Mouse (Mus musculus) stomach, postnatal 0 days (tissue): ENCODE measurements around the gene Map2k5. TPM values are rescaled to one million over a fixed set of nuclear protein-coding genes. Genes with fewer than 3 reads are reported as not detected.
A peak's percentile ranks its signal among the peaks of the same experiment; 100 is the strongest.

Experiments used
- ATAC-seq: fragments of 200-750 bp; cut with Nextera tagmentation; 2 replicates; pipeline ENCODE4 v1.8.0; 2017; ENCODE audit not compliant: low FRiP score, low TSS enrichment
- DNase-seq: peaks from one replicate; pipeline ENCODE4 v3.0.0-alpha.2; 2016; ENCODE audit warnings: low spot score
- H3K27ac ChIP-seq: fragments of 300-500 bp; sonication (generic); replicated peaks from 2 replicates; pipeline ENCODE4 v1.5.1; 2014; ENCODE audit warnings: mild to moderate bottlenecking, control low read depth
- H3K27me3 ChIP-seq: fragments of 300-500 bp; sonication (generic); 2 replicates; pipeline ENCODE4 v1.6.1; 2014; ENCODE audit warnings: low read length; ENCODE audit not compliant: control insufficient read depth, insufficient read depth
- H3K36me3 ChIP-seq: fragments of 300-500 bp; sonication (generic); 2 replicates; pipeline ENCODE4 v1.6.1; 2014; ENCODE audit warnings: low read length, mixed read lengths; ENCODE audit not compliant: control insufficient read depth, insufficient read depth
- H3K4me1 ChIP-seq: fragments of 300-500 bp; sonication (generic); replicated peaks from 2 replicates; pipeline ENCODE4 v1.6.1; 2014; ENCODE audit warnings: antibody characterized with exemption; ENCODE audit not compliant: control insufficient read depth, insufficient read depth
- H3K4me2 ChIP-seq: fragments of 300-500 bp; sonication (generic); replicated peaks from 2 replicates; pipeline ENCODE4 v1.6.1; 2014; ENCODE audit warnings: low read depth, mild to moderate bottlenecking, control low read depth, moderate library complexity
- H3K4me3 ChIP-seq: fragments of 300-500 bp; sonication (generic); 2 replicates; pipeline ENCODE4 v1.5.1; 2014; ENCODE audit warnings: low read depth, low read length, control low read depth
- H3K9ac ChIP-seq: fragments of 300-500 bp; sonication (generic); 2 replicates; pipeline ENCODE4 v1.6.1; 2014; ENCODE audit warnings: mild to moderate bottlenecking, low read length, control low read depth, mixed read lengths
- H3K9me3 ChIP-seq: fragments of 300-500 bp; sonication (generic); 2 replicates; pipeline ENCODE4 v1.6.1; 2016; ENCODE audit warnings: low read length; ENCODE audit not compliant: control insufficient read depth
- CTCF ChIP-seq: IDR thresholded peaks from 2 replicates; pipeline ENCODE4 v1.5.1; 2016; ENCODE audit warnings: antibody characterized with exemption, low read depth, mild to moderate bottlenecking, moderate library complexity
- EP300 ChIP-seq: optimal IDR thresholded peaks from 2 replicates; pipeline ENCODE3; 2016; ENCODE audit warnings: antibody characterized with exemption
- WGBS: fragments of 180-500 bp; shearing (Covaris S2); extraction: QIAGEN DNeasy Blood & Tissue Kit; methylation state at CpG from one replicate; pipeline ENCODE4 v1.1.7; 2014; 5-methylcytosine and 5-hydroxymethylcytosine counted together
- polyA plus RNA-seq: library from polyadenylated mRNA; unstranded; fragments of >200 nt; fragmentation: Nextera tagmentation; extraction: Ambion mirVana; gene quantifications from 2 replicates; pipeline ENCODE4 v1.2.1, GENCODE M21; 2015

The Map2k5 gene
- polyA plus RNA-seq, 1 experiment from 2014 or later: 14.9 TPM

DNA sequence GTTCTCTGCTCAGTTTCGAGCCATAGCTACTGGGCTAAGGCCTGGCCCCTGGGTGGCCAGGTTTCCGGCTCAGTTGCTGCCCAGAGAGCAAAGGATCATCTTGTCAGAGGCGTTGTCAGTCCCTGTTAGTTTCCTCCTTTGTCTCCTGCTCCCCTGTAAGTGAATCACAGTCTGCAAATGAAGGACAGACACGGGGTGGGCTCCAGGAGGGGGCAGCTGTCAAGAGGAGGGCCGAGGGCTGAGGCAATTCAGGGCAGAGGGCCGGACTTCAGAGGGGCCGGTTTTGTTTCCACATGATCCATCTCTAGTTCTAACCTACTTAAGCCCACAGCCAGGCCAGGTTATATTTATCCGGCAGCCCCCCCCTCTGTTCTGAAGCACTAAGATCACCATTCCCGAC, 212.6 kb downstream of the Map2k5 start:
- TF ChIP-seq EP300 (no peak), CTCF (no peak)
- no peak overlapping the region for H3K27ac ChIP-seq
- WGBS: 58% methylated on average over 9 of the region's 9 CpGs
- no peaks in the 10 kb centered on the region for H3K4me1 ChIP-seq
- H3K36me3 ChIP-seq: peaks cover 4% of the 10 kb centered on the region; the same call in 1 of the 2 replicates
- no peak overlapping the region for H3K4me3 ChIP-seq
- H3K4me2 ChIP-seq: no peak overlapping the region
- H3K9ac ChIP-seq: no peak overlapping the region
- H3K9me3 ChIP-seq: no peaks in the 10 kb centered on the region
- H3K27me3 ChIP-seq: no peaks in the 10 kb centered on the region
- DNase-seq: no peak
- ATAC-seq: no peak

GRCm38 (mm10) chr9:63163756-63164155, 213.9 kb downstream of the Map2k5 start:
- Histone ChIP-seq H3K4me2 (no peak overlapping the region), H3K27ac (no peak overlapping the region), H3K36me3 (peaks cover 4% of the 10 kb centered on the region; the same call in 1 of the 2 replicates), H3K4me1 (no peaks in the 10 kb centered on the region), H3K9me3 (no peaks in the 10 kb centered on the region), H3K27me3 (no peaks in the 10 kb centered on the region), H3K9ac (no peak overlapping the region), H3K4me3 (no peak overlapping the region)
- DNase-seq (no peak), ATAC-seq (0 out of 2 replicates have a peak, but pooled peaks have one; percentile 19)
- 76% methylated on average over 8 of the region's 8 CpGs for whole genome bisulfite sequencing
- TF ChIP-seq CTCF: peak; percentile 19; the same call in 1 of the 2 replicates
- TF ChIP-seq EP300: no peak

GRCm38 (mm10) chr9:63151949-63152348, 225.8 kb downstream of the Map2k5 start:
- Histone ChIP-seq H3K36me3 (no peaks in the 10 kb centered on the region), H3K27ac (no peak overlapping the region), H3K9me3 (no peaks in the 10 kb centered on the region), H3K9ac (no peak overlapping the region), H3K4me2 (no peak overlapping the region), H3K27me3 (peaks cover 35% of the 10 kb centered on the region), H3K4me1 (no peaks in the 10 kb centered on the region), H3K4me3 (no peak overlapping the region)
- DNase-seq (no peak), ATAC-seq (no peak)
- 29% methylated on average over 14 of the region's 14 CpGs for WGBS
- TF ChIP-seq EP300: no peak
- no peak for TF ChIP-seq CTCF

- Histone ChIP-seq H3K27me3 (peaks cover 42% of the 10 kb centered on the region), H3K4me3 (no peak overlapping the region), H3K36me3 (no peaks in the 10 kb centered on the region), H3K9me3 (no peaks in the 10 kb centered on the region), H3K27ac (no peak overlapping the region), H3K9ac (no peak overlapping the region), H3K4me1 (no peaks in the 10 kb centered on the region), H3K4me2 (no peak overlapping the region)
- peak; percentile 73 for ATAC-seq
- peak; percentile 89 for DNase-seq
- TF ChIP-seq EP300 (no peak), CTCF (no peak)
- WGBS: 3% methylated on average over 20 of the region's 20 CpGs
Observed at GRCm38 (mm10) chr9:63151072-63151870, 226.4 kb downstream of the Map2k5 start.

DNA sequence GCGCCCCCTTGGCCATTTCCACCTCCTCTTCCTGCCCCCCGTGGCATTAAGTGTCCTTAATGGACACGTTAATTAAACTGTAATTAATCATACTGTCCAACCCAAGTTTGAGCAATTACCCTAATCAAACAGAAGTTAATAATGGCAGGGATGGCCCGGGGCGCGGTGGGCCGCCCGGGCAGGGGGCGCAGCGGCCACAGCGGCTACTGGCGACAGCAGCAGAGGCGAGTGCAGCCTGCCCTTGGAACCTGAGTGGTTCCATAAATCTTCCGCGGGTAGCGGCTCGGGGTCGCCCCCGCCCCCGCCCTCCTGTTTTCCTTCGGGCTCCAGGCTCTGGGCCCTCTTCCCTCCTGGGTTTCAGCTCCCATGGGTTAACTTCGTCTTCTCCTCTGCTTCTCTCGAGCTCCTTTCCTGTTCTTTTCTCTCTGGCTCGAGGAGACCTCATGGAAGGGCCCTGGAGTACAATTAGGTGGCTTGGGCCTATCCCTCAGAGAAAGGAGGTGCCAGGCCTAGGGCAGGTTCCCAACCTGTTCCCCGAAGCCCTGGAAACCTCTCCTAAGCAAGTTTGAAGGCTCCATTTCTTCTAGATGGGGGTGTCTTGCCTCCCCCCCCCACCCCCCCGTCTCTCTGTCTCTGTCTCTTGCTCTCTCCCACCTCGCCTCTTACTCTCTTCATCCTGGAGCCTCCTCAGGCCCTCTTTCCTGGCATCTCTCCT, 227.5 kb downstream of the Map2k5 start:
- H3K4me1 ChIP-seq: no peaks in the 10 kb centered on the region
- 4% methylated on average over 27 of the region's 27 CpGs for WGBS
- H3K36me3 ChIP-seq: no peaks in the 10 kb centered on the region
- no peak overlapping the region for H3K4me3 ChIP-seq
- H3K27me3 ChIP-seq: peaks cover 50% of the 10 kb centered on the region
- ATAC-seq: no peak
- no peak for DNase-seq
- no peaks in the 10 kb centered on the region for H3K9me3 ChIP-seq
- H3K9ac ChIP-seq: no peak overlapping the region
- H3K27ac ChIP-seq: no peak overlapping the region
- no peak overlapping the region for H3K4me2 ChIP-seq
- TF ChIP-seq EP300: no peak
- no peak for TF ChIP-seq CTCF

- DNase-seq (no peak), ATAC-seq (no peak)
- no peak overlapping the region for H3K9ac ChIP-seq
- H3K4me3 ChIP-seq: peak overlapping the region; percentile 45
- no peak overlapping the region for H3K27ac ChIP-seq
- WGBS: 1% methylated on average over 20 of the region's 20 CpGs
- H3K27me3 ChIP-seq: peaks cover 59% of the 10 kb centered on the region
- peak overlapping the region; percentile 62 for H3K4me2 ChIP-seq
- H3K36me3 ChIP-seq: no peaks in the 10 kb centered on the region
- TF ChIP-seq EP300 (no peak), CTCF (no peak)
- H3K4me1 ChIP-seq: no peaks in the 10 kb centered on the region
- no peaks in the 10 kb centered on the region for H3K9me3 ChIP-seq
Observed at GRCm38 (mm10) chr9:63149372-63149766, 228.3 kb downstream of the Map2k5 start.
